Mouse (Mus musculus) myocyte (in vitro differentiated cells): ENCODE data around the gene Hes2.

Experiments used
- CEBPB ChIP-seq: IDR thresholded peaks from 2 replicates; pipeline ENCODE4 v1.6.1; 2011; ENCODE audit warnings: mild to moderate bottlenecking, moderate library complexity; ENCODE audit not compliant: poor library complexity, insufficient read depth, severe bottlenecking
- E2F4 ChIP-seq: IDR thresholded peaks from one replicate; pipeline ENCODE4 v1.6.1; 2011; ENCODE audit warnings: mild to moderate bottlenecking, control low read depth, moderate library complexity; ENCODE audit not compliant: insufficient read depth
- MAX ChIP-seq: IDR thresholded peaks from one replicate; pipeline ENCODE4 v1.6.1; 2011; ENCODE audit warnings: low read depth, mild to moderate bottlenecking, control low read depth
- MYOD1 ChIP-seq, 3 experiments: IDR thresholded peaks; one replicate each; pipeline ENCODE4 v1.6.1; 2011; ENCODE audit warnings: control low read depth in 2 of 3, low read depth in 2 of 3, mild to moderate bottlenecking in 2 of 3, moderate library complexity in 1 of 3; ENCODE audit not compliant: insufficient read length in 2 of 3, control insufficient read depth in 1 of 3
- MYOG ChIP-seq, 3 experiments: IDR thresholded peaks; one replicate each; pipeline ENCODE4 v1.6.1; 2011; ENCODE audit warnings: control low read depth in 2 of 3, low read depth in 2 of 3, mild to moderate bottlenecking in 2 of 3; ENCODE audit not compliant: insufficient read length in 2 of 3, control insufficient read depth in 1 of 3, insufficient read depth in 1 of 3
- POLR2A ChIP-seq: IDR thresholded peaks from one replicate; pipeline ENCODE4 v1.6.1; 2011; ENCODE audit warnings: low read depth, mild to moderate bottlenecking, control low read depth, moderate library complexity; ENCODE audit not compliant: insufficient read length
- POLR2AphosphoS2 ChIP-seq: IDR thresholded peaks from one replicate; pipeline ENCODE4 v1.6.1; 2011; ENCODE audit warnings: low read depth, control low read depth; ENCODE audit not compliant: insufficient read length
- TCF12 ChIP-seq: IDR thresholded peaks from one replicate; pipeline ENCODE4 v1.6.1; 2011; ENCODE audit warnings: mild to moderate bottlenecking, control low read depth; ENCODE audit not compliant: poor library complexity, insufficient read depth, severe bottlenecking
- USF1 ChIP-seq: IDR thresholded peaks from one replicate; pipeline ENCODE4 v1.6.1; 2011; ENCODE audit warnings: low read depth, mild to moderate bottlenecking, control low read depth, moderate library complexity

DNA sequence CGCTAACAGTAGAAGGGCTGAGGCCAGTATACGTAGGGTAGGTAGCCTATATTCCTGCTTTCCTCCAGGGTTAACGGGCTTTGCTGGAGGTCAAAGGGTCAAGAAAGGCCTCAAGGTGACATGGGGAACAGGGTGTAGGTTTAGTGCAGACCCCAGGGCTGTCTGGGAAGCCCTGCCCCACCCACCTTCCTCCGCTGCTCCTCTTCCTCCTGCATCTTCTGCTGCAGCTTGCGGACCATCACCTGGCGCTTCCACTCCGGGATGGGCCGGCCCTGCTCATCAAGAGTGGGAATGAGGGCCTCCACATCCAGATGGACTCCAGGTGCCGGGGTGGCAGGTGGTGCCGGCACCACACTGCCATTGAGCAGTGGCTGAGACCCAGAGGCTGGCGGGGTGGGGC, 30.8 kb upstream of the Hes2 start:
- TF ChIP-seq TCF12: no peak
- TF ChIP-seq POLR2A: no peak
- no peak for TF ChIP-seq E2F4
- no peak for TF ChIP-seq MYOD1 (IDR thresholded peaks at IDR 0.05; ENCODE audit: control insufficient read depth in 1 of 3, insufficient read length in 2 of 3, low read depth in 2 of 3)
- no peak for TF ChIP-seq USF1
- no peak for TF ChIP-seq POLR2AphosphoS2
- TF ChIP-seq MYOG (IDR thresholded peaks at IDR 0.05; ENCODE audit: control insufficient read depth in 1 of 3, insufficient read depth in 1 of 3, insufficient read length in 2 of 3, low read depth in 2 of 3): no peak
- no peak for TF ChIP-seq CEBPB
- no peak for TF ChIP-seq MAX
